Mouse (Mus musculus) thymus, adult 2 months (tissue): ENCODE measurements around the gene Gm10428.

ENCODE experiments used
- CTCF ChIP-seq: fragments of 200-500 bp; IDR thresholded peaks from 2 replicates; pipeline ENCODE4 v1.5.1; 2012; ENCODE audit warnings: mild to moderate bottlenecking, control low read depth, low read length, moderate library complexity, borderline replicate concordance; ENCODE audit not compliant: control insufficient read depth, poor library complexity, insufficient read depth; ENCODE audit errors: extremely low read depth
- POLR2A ChIP-seq: fragments of 200-500 bp; IDR thresholded peaks from 2 replicates; pipeline ENCODE4 v1.6.1; 2012; ENCODE audit warnings: mild to moderate bottlenecking, low read length, control low read depth, moderate library complexity; ENCODE audit not compliant: control insufficient read depth, poor library complexity, insufficient read depth; ENCODE audit errors: extremely low read depth

- TF ChIP-seq CTCF = no peak
- no peak for TF ChIP-seq POLR2A
Observed at GRCm38 (mm10) chr11:62728276-62728675, 24.6 kb upstream of the Gm10428 start.
